Comparison of ENCODE assay signal across 16 mouse cellular contexts in genomic region chr2:72662396-72662795, GRCm38 (mm10).
"Had no signal": no experiment of that assay in that cellular context is flagged by ENCODE, and none has a peak within 500 bp of the region (broad histone marks: within the 10 kb centered on the region; RNA-seq: fewer than 3 reads in every experiment).

No protein-coding gene starts in this region.

- ATAC-seq: intestine, embryonic 16.5 days; midbrain, embryonic 15.5 days had no signal

- H3K4me1 ChIP-seq: liver, embryonic 13.5 days; midbrain, embryonic 12.5 days; midbrain, embryonic 15.5 days; neural tube, embryonic 12.5 days; neural tube, embryonic 15.5 days had no signal

- H3K9ac ChIP-seq: kidney, embryonic 15.5 days; liver, embryonic 13.5 days; midbrain, embryonic 12.5 days; midbrain, embryonic 15.5 days; neural tube, embryonic 12.5 days; neural tube, embryonic 15.5 days; stomach, embryonic 15.5 days had no signal

- DNase-seq: kidney, adult 8-10 months; kidney, postnatal 14 days; kidney, postnatal 4 days; liver, embryonic 13.5 days; lung, adult 2 months; thymus, adult 2 months; thymus, postnatal 14 days; thymus, postnatal 4 days had no signal

- H3K36me3 ChIP-seq: kidney, embryonic 15.5 days; liver, embryonic 13.5 days; midbrain, embryonic 12.5 days; midbrain, embryonic 15.5 days; neural tube, embryonic 12.5 days; neural tube, embryonic 15.5 days; stomach, embryonic 15.5 days had no signal

- H3K4me2 ChIP-seq: kidney, embryonic 15.5 days; liver, embryonic 13.5 days; midbrain, embryonic 12.5 days; midbrain, embryonic 15.5 days; neural tube, embryonic 12.5 days; neural tube, embryonic 15.5 days; stomach, embryonic 15.5 days had no signal

- H3K9me3 ChIP-seq: kidney, embryonic 15.5 days; liver, embryonic 13.5 days; midbrain, embryonic 12.5 days; midbrain, embryonic 15.5 days; neural tube, embryonic 15.5 days; stomach, embryonic 15.5 days had no signal

- H3K27ac ChIP-seq: kidney, embryonic 15.5 days; liver, embryonic 13.5 days; macrophage; midbrain, embryonic 12.5 days; midbrain, embryonic 15.5 days; neural tube, embryonic 12.5 days; neural tube, embryonic 15.5 days; stomach, embryonic 15.5 days had no signal

- H3K27me3 ChIP-seq: kidney, embryonic 15.5 days; liver, embryonic 13.5 days; midbrain, embryonic 15.5 days; neural tube, embryonic 12.5 days; neural tube, embryonic 15.5 days; stomach, embryonic 15.5 days had no signal

- H3K4me3 ChIP-seq: kidney, embryonic 15.5 days; liver, embryonic 13.5 days; midbrain, embryonic 12.5 days; midbrain, embryonic 15.5 days; neural tube, embryonic 12.5 days; neural tube, embryonic 15.5 days; stomach, embryonic 15.5 days had no signal
